Mouse (Mus musculus) G1E (cell line): ENCODE data around the gene Pfn1.

Experiments used
- CTCF ChIP-seq: IDR thresholded peaks from 2 replicates; pipeline ENCODE4 v1.5.1; 2012; ENCODE audit warnings: low read depth, low read length, inconsistent platforms, mixed read lengths
- GATA1 ChIP-seq: IDR thresholded peaks from 2 replicates; pipeline ENCODE4 v1.6.1; 2012; ENCODE audit warnings: borderline replicate concordance, low read length, inconsistent platforms, mixed read lengths
- GATA2 ChIP-seq: IDR thresholded peaks from 2 replicates; pipeline ENCODE4 v1.6.1; 2012; ENCODE audit warnings: low read depth, low read length, inconsistent platforms, borderline replicate concordance
- TAL1 ChIP-seq: conservative IDR thresholded peaks from 2 replicates; pipeline ENCODE4 v1.6.1; 2012; ENCODE audit warnings: low read depth, low read length, inconsistent platforms, mixed read lengths

DNA sequence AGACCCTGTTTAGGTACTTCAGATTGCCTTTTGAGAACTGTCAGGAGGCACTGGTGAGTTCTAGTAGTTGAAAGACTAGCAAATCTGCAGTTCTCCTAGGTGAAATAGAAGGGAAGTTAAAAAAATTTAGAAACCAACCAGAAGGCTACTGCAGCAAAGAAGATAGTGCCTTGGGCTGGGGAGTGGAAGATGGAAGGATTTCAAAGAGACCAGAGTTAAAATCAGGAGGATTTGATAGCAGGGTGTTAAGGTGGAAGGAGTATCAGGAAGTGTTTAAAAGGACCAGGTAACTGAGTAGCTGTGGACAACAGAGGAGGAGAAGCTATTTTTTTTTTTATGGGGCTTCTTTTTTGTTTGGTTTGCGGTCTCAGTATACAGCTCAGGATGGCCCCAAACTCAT lies 16.7 kb downstream of the Pfn1 start:
- TF ChIP-seq CTCF (no peak), GATA1 (no peak), TAL1 (no peak), GATA2 (no peak)
